Mouse (Mus musculus) forebrain, embryonic 11.5 days (tissue): Measurements from ENCODE around the gene Gm5483. TPM values are rescaled to one million over a fixed set of nuclear protein-coding genes. Genes with fewer than 3 reads are reported as not detected.
"Not testable (repeated sequence)": the region's sequence is repeated elsewhere in the genome, so short reads cannot be mapped to it uniquely, and the experiment has no call there.

ENCODE experiments used
- ATAC-seq: fragments of 200-750 bp; cut with Nextera tagmentation; replicated peaks from 2 replicates; pipeline ENCODE4 v1.8.0; 2017; ENCODE audit warnings: moderate TSS enrichment; ENCODE audit not compliant: low FRiP score
- DNase-seq: peaks from one replicate; pipeline ENCODE4 v3.0.0-alpha.2; 2017; ENCODE audit warnings: low spot score
- H3K27ac ChIP-seq: fragments of 300-500 bp; sonication (generic); 2 replicates; pipeline ENCODE4 v1.5.1; 2014; ENCODE audit warnings: low read depth, low read length
- H3K27me3 ChIP-seq: fragments of 300-500 bp; sonication (generic); 2 replicates; pipeline ENCODE4 v1.6.1; 2014; ENCODE audit warnings: mild to moderate bottlenecking, low read length, mixed read lengths; ENCODE audit not compliant: control insufficient read depth, insufficient read depth
- H3K36me3 ChIP-seq: fragments of 300-500 bp; sonication (generic); 2 replicates; pipeline ENCODE4 v1.6.1; 2014; ENCODE audit warnings: mild to moderate bottlenecking, low read length, moderate library complexity, mixed read lengths; ENCODE audit not compliant: control insufficient read depth, insufficient read depth
- H3K4me1 ChIP-seq: fragments of 300-500 bp; sonication (generic); replicated peaks from 2 replicates; pipeline ENCODE4 v1.6.1; 2014; ENCODE audit warnings: low read length, mixed read lengths; ENCODE audit not compliant: control insufficient read depth, insufficient read depth
- H3K4me2 ChIP-seq: fragments of 300-500 bp; sonication (generic); 2 replicates; pipeline ENCODE4 v1.6.1; 2014; ENCODE audit warnings: low read depth, mild to moderate bottlenecking, low read length, moderate library complexity, mixed read lengths; ENCODE audit not compliant: severe bottlenecking
- H3K4me3 ChIP-seq: fragments of 300-500 bp; sonication (generic); 2 replicates; pipeline ENCODE4 v1.5.1; 2014; ENCODE audit warnings: low read depth, low read length
- H3K9ac ChIP-seq: fragments of 300-500 bp; sonication (generic); 2 replicates; pipeline ENCODE4 v1.6.1; 2014; ENCODE audit warnings: low read length
- H3K9me3 ChIP-seq: fragments of 300-500 bp; sonication (generic); 2 replicates; pipeline ENCODE4 v1.6.1; 2016; ENCODE audit warnings: low read length, mixed read lengths; ENCODE audit not compliant: control insufficient read depth
- WGBS: fragments of 180-500 bp; shearing (Covaris S2); extraction: QIAGEN DNeasy Blood & Tissue Kit; methylation state at CpG from one replicate; pipeline ENCODE4 v1.1.7; 2014; 5-methylcytosine and 5-hydroxymethylcytosine counted together
- polyA plus RNA-seq: library from polyadenylated mRNA; unstranded; fragments of >200 nt; fragmentation: Nextera tagmentation; extraction: Ambion mirVana; gene quantifications from 2 replicates; pipeline ENCODE4 v1.2.1, GENCODE M21; 2014

The Gm5483 gene
- 1.5 TPM in 1 of 2 replicates, not detected in the other for polyA plus RNA-seq

- ATAC-seq, H3K27ac ChIP-seq, H3K4me2 ChIP-seq, H3K27me3 ChIP-seq, H3K9ac ChIP-seq, H3K4me3 ChIP-seq, H3K36me3 ChIP-seq, H3K4me1 ChIP-seq, H3K9me3 ChIP-seq, DNase-seq: not testable (repeated sequence)
- WGBS, result 89% methylated on average over 4 of the region's 4 CpGs
Observed at GRCm38 (mm10) chr16:36183912-36184311, at the start of gene Gm5483. Gene Gm5483, plus strand, starts transcription at chr16:36184212.

- H3K4me3 ChIP-seq, result no peak overlapping the region
- no peak for ATAC-seq
- WGBS, result 87% methylated on average over 2 of the region's 2 CpGs
- H3K27me3 ChIP-seq, result no peaks in the 10 kb centered on the region
- H3K4me2 ChIP-seq, result no peak overlapping the region
- no peaks in the 10 kb centered on the region for H3K36me3 ChIP-seq
- DNase-seq, result no peak
- H3K4me1 ChIP-seq, result no peaks in the 10 kb centered on the region
- H3K9me3 ChIP-seq, result no peaks in the 10 kb centered on the region
- H3K9ac ChIP-seq, result no peak overlapping the region
- no peak overlapping the region for H3K27ac ChIP-seq
Observed at GRCm38 (mm10) chr16:36138201-36138600, 45.8 kb upstream of the Gm5483 start.

GRCm38 (mm10) chr16:36156402-36156975, 27.5 kb upstream of the Gm5483 start, which contains the start of gene Stfa2l1:
Gene Stfa2l1, plus strand, starts transcription at chr16:36156811.
- Histone ChIP-seq H3K4me2 (no peak within 1 kb of the TSS), H3K4me3 (no peak within 1 kb of the TSS), H3K27me3 (no peaks in the 10 kb centered on the region), H3K36me3 (no peaks in the 10 kb centered on the region), H3K9me3 (no peaks in the 10 kb centered on the region), H3K27ac (no peak within 1 kb of the TSS), H3K9ac (no peak within 1 kb of the TSS), H3K4me1 (no peaks in the 10 kb centered on the region)
- DNase-seq (no peak), ATAC-seq (no peak)

GRCm38 (mm10) chr16:36167841-36168240, 16.2 kb upstream of the Gm5483 start:
- H3K27ac ChIP-seq, H3K4me2 ChIP-seq, ATAC-seq, H3K36me3 ChIP-seq, H3K4me1 ChIP-seq, H3K9me3 ChIP-seq, H3K27me3 ChIP-seq, H3K9ac ChIP-seq, H3K4me3 ChIP-seq, DNase-seq: not testable (repeated sequence)
- WGBS, result 90% methylated on average over 9 of the region's 10 CpGs

- H3K9ac ChIP-seq, result no peak overlapping the region
- no peak overlapping the region for H3K27ac ChIP-seq
- H3K36me3 ChIP-seq, result no peaks in the 10 kb centered on the region
- no peaks in the 10 kb centered on the region for H3K27me3 ChIP-seq
- H3K4me3 ChIP-seq, result no peak overlapping the region
- no peaks in the 10 kb centered on the region for H3K4me1 ChIP-seq
- ATAC-seq, result no peak
- H3K4me2 ChIP-seq, result no peak overlapping the region
- H3K9me3 ChIP-seq, result no peaks in the 10 kb centered on the region
- no peak for DNase-seq
Observed at GRCm38 (mm10) chr16:36176108-36176507, 7.9 kb upstream of the Gm5483 start.

- Histone ChIP-seq H3K27me3 (no peaks in the 10 kb centered on the region), H3K9ac (no peak overlapping the region), H3K4me2 (no peak overlapping the region), H3K4me1 (no peaks in the 10 kb centered on the region), H3K27ac (no peak overlapping the region), H3K4me3 (no peak overlapping the region), H3K36me3 (no peaks in the 10 kb centered on the region), H3K9me3 (no peaks in the 10 kb centered on the region)
- DNase-seq (no peak), ATAC-seq (no peak)
- WGBS, result 77% methylated on average over 2 of the region's 2 CpGs
Observed at GRCm38 (mm10) chr16:36179910-36180309, 4.1 kb upstream of the Gm5483 start.

- H3K36me3 ChIP-seq, result no peaks in the 10 kb centered on the region
- 55% methylated on average over 19 of the region's 19 CpGs for WGBS
- no peaks in the 10 kb centered on the region for H3K9me3 ChIP-seq
- H3K9ac ChIP-seq, result no peak overlapping the region
- no peak overlapping the region for H3K27ac ChIP-seq
- ATAC-seq, result no peak
- H3K4me1 ChIP-seq, result no peaks in the 10 kb centered on the region
- no peak overlapping the region for H3K4me3 ChIP-seq
- no peak for DNase-seq
- H3K4me2 ChIP-seq, result no peak overlapping the region
- H3K27me3 ChIP-seq, result no peaks in the 10 kb centered on the region
Observed at GRCm38 (mm10) chr16:36199226-36199625, 15.2 kb downstream of the Gm5483 start.

GRCm38 (mm10) chr16:36203846-36204245, 19.8 kb downstream of the Gm5483 start:
- DNase-seq, result no peak
- ATAC-seq, result no peak
- no peaks in the 10 kb centered on the region for H3K4me1 ChIP-seq
- H3K27me3 ChIP-seq, result no peaks in the 10 kb centered on the region
- no peak overlapping the region for H3K9ac ChIP-seq
- no peak overlapping the region for H3K4me3 ChIP-seq
- 87% methylated on average over 5 of the region's 5 CpGs for WGBS
- no peak overlapping the region for H3K27ac ChIP-seq
- H3K9me3 ChIP-seq, result no peaks in the 10 kb centered on the region
- no peak overlapping the region for H3K4me2 ChIP-seq
- H3K36me3 ChIP-seq, result no peaks in the 10 kb centered on the region

GRCm38 (mm10) chr16:36205684-36206083, 21.7 kb downstream of the Gm5483 start:
- ATAC-seq, H3K4me1 ChIP-seq, H3K9ac ChIP-seq, H3K27me3 ChIP-seq, H3K27ac ChIP-seq, DNase-seq, H3K4me2 ChIP-seq, H3K9me3 ChIP-seq, H3K4me3 ChIP-seq, H3K36me3 ChIP-seq: not testable (repeated sequence)
- 34% methylated on average over 2 of the region's 2 CpGs for WGBS
